Mouse (Mus musculus): Measurements from ENCODE around the gene Gpbp1l1. TPM values are rescaled to one million over a fixed set of nuclear protein-coding genes. Genes with fewer than 3 reads are reported as not detected.
A peak's percentile ranks its signal among the peaks of the same experiment; 100 is the strongest.

Gpbp1l1 gene
- polyA plus RNA-seq, 1 experiment from 2014 or later = 32.2 TPM

- Histone ChIP-seq H3K4me3 (replicated peaks; ENCODE audit: low read length) (peak overlapping the region; percentile 98), H3K4me1 (ENCODE audit: control insufficient read depth, insufficient read depth, low read length) (peaks cover 14% of the 10 kb centered on the region; the same call in 1 of the 2 replicates), H3K27ac (ENCODE audit: low read length) (peak overlapping the region; percentile 95), H3K4me2 (ENCODE audit: low read depth, low read length) (peak overlapping the region; percentile 67), H3K36me3 (ENCODE audit: control insufficient read depth, insufficient read depth, low read length) (no peaks in the 10 kb centered on the region), H3K27me3 (ENCODE audit: control insufficient read depth, insufficient read depth, low read length) (no peaks in the 10 kb centered on the region), H3K9ac (ENCODE audit: low read length) (peak overlapping the region; percentile 88), H3K9me3 (replicated peaks; ENCODE audit: control insufficient read depth, low read length) (no peaks in the 10 kb centered on the region)
- ATAC-seq (ENCODE audit: insufficient read depth, low FRiP score) = peak; percentile 92
- 0% methylated on average over 13 of the region's 13 CpGs for WGBS
Measured at GRCm38 (mm10) chr4:116627359-116627716, 69.9 kb downstream of the Gpbp1l1 start.

GRCm38 (mm10) chr4:116627722-116628662, 70.5 kb downstream of the Gpbp1l1 start, which contains the start of gene Nasp:
Gene Nasp, minus strand, starts transcription at chr4:116627941.
- H3K4me2 ChIP-seq (ENCODE audit: low read depth, low read length) = peak within 1 kb of the TSS; percentile 67
- peak within 1 kb of the TSS; percentile 88 for H3K9ac ChIP-seq (ENCODE audit: low read length)
- no peaks in the 10 kb centered on the region for H3K27me3 ChIP-seq (ENCODE audit: control insufficient read depth, insufficient read depth, low read length)
- ATAC-seq (ENCODE audit: insufficient read depth, low FRiP score) = peak; percentile 90
- peaks cover 14% of the 10 kb centered on the region; the same call in 1 of the 2 replicates for H3K4me1 ChIP-seq (ENCODE audit: control insufficient read depth, insufficient read depth, low read length)
- H3K9me3 ChIP-seq (replicated peaks; ENCODE audit: control insufficient read depth, low read length) = no peaks in the 10 kb centered on the region
- peak within 1 kb of the TSS; percentile 95 for H3K27ac ChIP-seq (ENCODE audit: low read length)
- H3K4me3 ChIP-seq (replicated peaks; ENCODE audit: low read length) = peak within 1 kb of the TSS; percentile 98
- no peaks in the 10 kb centered on the region for H3K36me3 ChIP-seq (ENCODE audit: control insufficient read depth, insufficient read depth, low read length)
- WGBS = 7% methylated on average over 23 of the region's 23 CpGs

GRCm38 (mm10) chr4:116635197-116635596, 77.7 kb downstream of the Gpbp1l1 start:
- no peak overlapping the region for H3K4me2 ChIP-seq (ENCODE audit: low read depth, low read length)
- H3K9me3 ChIP-seq (replicated peaks; ENCODE audit: control insufficient read depth, low read length) = no peaks in the 10 kb centered on the region
- no peak overlapping the region for H3K27ac ChIP-seq (ENCODE audit: low read length)
- no peaks in the 10 kb centered on the region for H3K4me1 ChIP-seq (ENCODE audit: control insufficient read depth, insufficient read depth, low read length)
- H3K27me3 ChIP-seq (ENCODE audit: control insufficient read depth, insufficient read depth, low read length) = no peaks in the 10 kb centered on the region
- ATAC-seq (ENCODE audit: insufficient read depth, low FRiP score) = no peak
- peaks cover 28% of the 10 kb centered on the region for H3K36me3 ChIP-seq (ENCODE audit: control insufficient read depth, insufficient read depth, low read length)
- H3K4me3 ChIP-seq (replicated peaks; ENCODE audit: low read length) = no peak overlapping the region
- no peak overlapping the region for H3K9ac ChIP-seq (ENCODE audit: low read length)
- 98% methylated on average over 1 of the region's 1 CpGs for WGBS

- ATAC-seq (ENCODE audit: insufficient read depth, low FRiP score) = no peak
- Histone ChIP-seq H3K4me3 (replicated peaks; ENCODE audit: low read length) (no peak overlapping the region), H3K4me1 (ENCODE audit: control insufficient read depth, insufficient read depth, low read length) (no peaks in the 10 kb centered on the region), H3K9ac (ENCODE audit: low read length) (no peak overlapping the region), H3K9me3 (replicated peaks; ENCODE audit: control insufficient read depth, low read length) (no peaks in the 10 kb centered on the region), H3K27ac (ENCODE audit: low read length) (no peak overlapping the region), H3K36me3 (ENCODE audit: control insufficient read depth, insufficient read depth, low read length) (peaks cover 44% of the 10 kb centered on the region), H3K27me3 (ENCODE audit: control insufficient read depth, insufficient read depth, low read length) (no peaks in the 10 kb centered on the region), H3K4me2 (ENCODE audit: low read depth, low read length) (no peak overlapping the region)
- WGBS = 95% methylated on average over 6 of the region's 6 CpGs
Measured at GRCm38 (mm10) chr4:116638821-116639220, 81.4 kb downstream of the Gpbp1l1 start.

- Histone ChIP-seq H3K4me2 (ENCODE audit: low read depth, low read length) (no peak overlapping the region), H3K27ac (ENCODE audit: low read length) (no peak overlapping the region), H3K9me3 (replicated peaks; ENCODE audit: control insufficient read depth, low read length) (no peaks in the 10 kb centered on the region), H3K9ac (ENCODE audit: low read length) (no peak overlapping the region), H3K36me3 (ENCODE audit: control insufficient read depth, insufficient read depth, low read length) (peaks cover 37% of the 10 kb centered on the region), H3K4me3 (replicated peaks; ENCODE audit: low read length) (no peak overlapping the region), H3K4me1 (ENCODE audit: control insufficient read depth, insufficient read depth, low read length) (0 out of 2 replicates have a peak, but pooled peaks cover under 1% of the 10 kb centered on the region), H3K27me3 (ENCODE audit: control insufficient read depth, insufficient read depth, low read length) (no peaks in the 10 kb centered on the region)
- ATAC-seq (ENCODE audit: insufficient read depth, low FRiP score) = no peak
- 91% methylated on average over 1 of the region's 1 CpGs for WGBS
Measured at GRCm38 (mm10) chr4:116642071-116642470, 84.6 kb downstream of the Gpbp1l1 start.

Other genes with a start within 250 kb of the Gpbp1l1 start
- gene Mast2, start 93.5 kb upstream of the Gpbp1l1 start, polyA plus RNA-seq (2015; fragmentation: Nextera tagmentation; extraction: Ambion mirVana) = 6.6 and 9.5 TPM in 2 replicates
- gene Ipp, start 50.1 kb upstream of the Gpbp1l1 start, polyA plus RNA-seq (2015; fragmentation: Nextera tagmentation; extraction: Ambion mirVana) = 13.3 and 13.8 TPM in 2 replicates
- 23.6 and 24.8 TPM in 2 replicates for gene Tmem69, start 1.7 kb upstream of the Gpbp1l1 start, polyA plus RNA-seq (2015; fragmentation: Nextera tagmentation; extraction: Ambion mirVana)
- 4.0 and 4.4 TPM in 2 replicates for gene Ccdc17, start 39.0 kb downstream of the Gpbp1l1 start, polyA plus RNA-seq (2015; fragmentation: Nextera tagmentation; extraction: Ambion mirVana)
- gene Nasp, start 70.3 kb downstream of the Gpbp1l1 start, polyA plus RNA-seq (2015; fragmentation: Nextera tagmentation; extraction: Ambion mirVana) = 82.4 and 88.5 TPM in 2 replicates
- gene Akr1a1, start 94.0 kb downstream of the Gpbp1l1 start, polyA plus RNA-seq (2015; fragmentation: Nextera tagmentation; extraction: Ambion mirVana) = 784 and 808 TPM in 2 replicates
- gene Prdx1, start 127.9 kb downstream of the Gpbp1l1 start, polyA plus RNA-seq (2015; fragmentation: Nextera tagmentation; extraction: Ambion mirVana) = 1,350 and 1,396 TPM in 2 replicates
- gene Mmachc, start 150.7 kb downstream of the Gpbp1l1 start, polyA plus RNA-seq (2015; fragmentation: Nextera tagmentation; extraction: Ambion mirVana) = 19.4 and 21.1 TPM in 2 replicates
- 24.8 and 27.6 TPM in 2 replicates for gene Ccdc163, start 150.9 kb downstream of the Gpbp1l1 start, polyA plus RNA-seq (2015; fragmentation: Nextera tagmentation; extraction: Ambion mirVana)
- gene Tesk2, start 163.3 kb downstream of the Gpbp1l1 start, polyA plus RNA-seq (2015; fragmentation: Nextera tagmentation; extraction: Ambion mirVana) = 5.1 and 7.6 TPM in 2 replicates
- 28.4 and 31.9 TPM in 2 replicates for gene Toe1, start 250.0 kb downstream of the Gpbp1l1 start, polyA plus RNA-seq (2015; fragmentation: Nextera tagmentation; extraction: Ambion mirVana)

All from stomach, embryonic 16.5 days (tissue).